Mouse (Mus musculus) 3134 (cell line): Measurements from ENCODE around the gene C1ql1.

Experiments
- DNase-seq: peaks from one replicate; pipeline ENCODE4 v3.0.0-alpha.2; 2011; ENCODE audit warnings: low spot score; ENCODE audit not compliant: insufficient read length; ENCODE audit errors: extremely low read depth

C1ql1 gene

GRCm38 (mm10) chr11:102958870-102959269 is 12.4 kb upstream of the C1ql1 start:
- no peak for DNase-seq

GRCm38 (mm10) chr11:102958431-102958830 is 11.9 kb upstream of the C1ql1 start:
- DNase-seq: no peak

- DNase-seq: no peak
Observed at GRCm38 (mm10) chr11:102957692-102958091, 11.2 kb upstream of the C1ql1 start.

- no peak for DNase-seq
Observed at GRCm38 (mm10) chr11:102956962-102957614, 10.6 kb upstream of the C1ql1 start.

GRCm38 (mm10) chr11:102952922-102953321 is 6.4 kb upstream of the C1ql1 start:
- no peak for DNase-seq

- DNase-seq: no peak
Observed at GRCm38 (mm10) chr11:102948043-102948961, 1.8 kb upstream of the C1ql1 start.

GRCm38 (mm10) chr11:102946992-102947343 is 480 bp upstream of the C1ql1 start:
- no peak for DNase-seq

GRCm38 (mm10) chr11:102945306-102946264 is 903 bp downstream of the C1ql1 start:
- no peak for DNase-seq

GRCm38 (mm10) chr11:102941236-102941635 is 5.3 kb downstream of the C1ql1 start:
- no peak for DNase-seq

GRCm38 (mm10) chr11:102939024-102939675 is 7.3 kb downstream of the C1ql1 start:
- no peak for DNase-seq

GRCm38 (mm10) chr11:102937529-102938182 is 8.8 kb downstream of the C1ql1 start:
- no peak for DNase-seq

GRCm38 (mm10) chr11:102936272-102936671 is 10.2 kb downstream of the C1ql1 start:
- no peak for DNase-seq

- DNase-seq: no peak
Observed at GRCm38 (mm10) chr11:102930672-102931071, 15.8 kb downstream of the C1ql1 start.

- DNase-seq: no peak
Observed at GRCm38 (mm10) chr11:102925351-102925717, 21.2 kb downstream of the C1ql1 start.

GRCm38 (mm10) chr11:102924557-102925350 is 21.7 kb downstream of the C1ql1 start, which contains the start of gene Kif18b:
Gene Kif18b, minus strand, starts transcription at chr11:102925124.
- peak; percentile 96 for DNase-seq

GRCm38 (mm10) chr11:102921491-102921890 is 25.0 kb downstream of the C1ql1 start:
- DNase-seq: no peak

GRCm38 (mm10) chr11:102918077-102918476 is 28.4 kb downstream of the C1ql1 start:
- no peak for DNase-seq

- no peak for DNase-seq
Observed at GRCm38 (mm10) chr11:102915380-102915779, 31.1 kb downstream of the C1ql1 start.

- no peak for DNase-seq
Observed at GRCm38 (mm10) chr11:102911376-102911775, 35.1 kb downstream of the C1ql1 start.
